In the genomic region with DNA sequence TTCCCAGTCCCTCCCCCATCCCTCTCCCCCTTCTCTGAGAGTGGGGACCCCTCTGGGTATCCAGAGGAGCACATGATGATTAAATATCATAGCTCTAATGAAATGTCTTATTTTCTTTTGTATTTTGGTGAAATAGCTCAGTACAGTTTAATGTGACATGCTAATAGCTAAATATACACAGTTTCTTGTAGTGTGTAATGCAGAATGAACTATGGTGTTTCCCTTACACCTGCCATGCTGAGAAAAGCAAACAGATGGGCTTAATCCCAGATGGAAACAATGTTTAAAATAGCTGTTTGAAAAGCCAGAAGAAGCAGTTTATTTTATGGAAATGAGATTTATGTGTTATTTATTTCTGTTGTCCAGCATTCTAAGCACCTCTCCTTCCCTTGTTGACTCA, we compare ENCODE assay signal across 22 mouse cellular contexts.
DNase-seq lines count a peak whose midpoint lies in the region; ATAC-seq and TF ChIP-seq lines count a peak whose summit lies in the region.
"Had no signal": no experiment of that assay in that cellular context is flagged by ENCODE, and none has a peak within 500 bp of the region (broad histone marks: within the 10 kb centered on the region; RNA-seq: fewer than 3 reads in every experiment).

No protein-coding gene starts in this region.

- no peak for TF ChIP-seq CTCF in layer of hippocampus, adult 2 months (conservative IDR thresholded peaks at IDR 0.05)

- ATAC-seq in forebrain, embryonic 14.5 days, result peak; percentile 48; the same call in 1 of the 2 replicates
- ATAC-seq in forebrain, embryonic 16.5 days, result peak; percentile 55; the same call in 1 of the 2 replicates
- no peak for ATAC-seq in forebrain, embryonic 13.5 days
- no peak for ATAC-seq in hindbrain, embryonic 11.5 days (ENCODE audit: low FRiP score)
- ATAC-seq: activated CD4-positive, CD25-positive, alpha-beta regulatory T cell, adult 4 months; CD4-positive, CD25-positive, alpha-beta regulatory T cell, adult 4 months; Patski had no signal

- no peaks in the 10 kb centered on the region for H3K9me3 ChIP-seq in forebrain, embryonic 14.5 days (replicated peaks; ENCODE audit: control insufficient read depth, low read length)
- H3K9me3 ChIP-seq in forebrain, embryonic 10.5 days, result no peaks in the 10 kb centered on the region
- H3K9me3 ChIP-seq in forebrain, embryonic 16.5 days (ENCODE audit: control insufficient read depth, low read length), result no peaks in the 10 kb centered on the region
- H3K9me3 ChIP-seq in forebrain, embryonic 13.5 days (replicated peaks), result no peaks in the 10 kb centered on the region
- no peaks in the 10 kb centered on the region for H3K9me3 ChIP-seq in hindbrain, embryonic 11.5 days (ENCODE audit: control insufficient read depth, low read length)
- H3K9me3 ChIP-seq: embryonic facial prominence, embryonic 13.5 days; embryonic facial prominence, embryonic 15.5 days; G1E had no signal

- no peak overlapping the region for H3K9ac ChIP-seq in forebrain, embryonic 14.5 days (ENCODE audit: low read length)
- H3K9ac ChIP-seq in forebrain, embryonic 16.5 days (replicated peaks; ENCODE audit: low read depth, low read length), result no peak overlapping the region
- no peak overlapping the region for H3K9ac ChIP-seq in forebrain, embryonic 13.5 days
- no peak overlapping the region for H3K9ac ChIP-seq in hindbrain, embryonic 11.5 days (ENCODE audit: low read depth, low read length)
- H3K9ac ChIP-seq: embryonic facial prominence, embryonic 13.5 days; embryonic facial prominence, embryonic 15.5 days had no signal

- no peaks in the 10 kb centered on the region for H3K4me1 ChIP-seq in forebrain, embryonic 14.5 days (ENCODE audit: control insufficient read depth, insufficient read depth, low read length)
- no peaks in the 10 kb centered on the region for H3K4me1 ChIP-seq in forebrain, embryonic 10.5 days
- no peaks in the 10 kb centered on the region for H3K4me1 ChIP-seq in forebrain, embryonic 16.5 days (replicated peaks; ENCODE audit: control insufficient read depth, insufficient read depth, low read length)
- no peaks in the 10 kb centered on the region for H3K4me1 ChIP-seq in forebrain, embryonic 13.5 days
- no peaks in the 10 kb centered on the region for H3K4me1 ChIP-seq in hindbrain, embryonic 11.5 days (replicated peaks; ENCODE audit: control insufficient read depth, insufficient read depth, low read length)
- H3K4me1 ChIP-seq: embryonic facial prominence, embryonic 13.5 days; embryonic facial prominence, embryonic 15.5 days had no signal

- H3K4me2 ChIP-seq in forebrain, embryonic 14.5 days (ENCODE audit: low read length), result no peak overlapping the region
- H3K4me2 ChIP-seq in forebrain, embryonic 16.5 days (ENCODE audit: low read length), result no peak overlapping the region
- no peak overlapping the region for H3K4me2 ChIP-seq in forebrain, embryonic 13.5 days
- H3K4me2 ChIP-seq in hindbrain, embryonic 11.5 days (replicated peaks; ENCODE audit: low read depth, low read length), result no peak overlapping the region
- H3K4me2 ChIP-seq: embryonic facial prominence, embryonic 13.5 days; embryonic facial prominence, embryonic 15.5 days had no signal

- no peaks in the 10 kb centered on the region for H3K36me3 ChIP-seq in forebrain, embryonic 14.5 days (ENCODE audit: control insufficient read depth, insufficient read depth, low read length)
- H3K36me3 ChIP-seq in forebrain, embryonic 10.5 days (replicated peaks), result no peaks in the 10 kb centered on the region
- H3K36me3 ChIP-seq in forebrain, embryonic 16.5 days (ENCODE audit: control insufficient read depth, insufficient read depth), result no peaks in the 10 kb centered on the region
- no peaks in the 10 kb centered on the region for H3K36me3 ChIP-seq in forebrain, embryonic 13.5 days (ENCODE audit: poor library complexity, severe bottlenecking)
- no peaks in the 10 kb centered on the region for H3K36me3 ChIP-seq in hindbrain, embryonic 11.5 days (ENCODE audit: control insufficient read depth, insufficient read depth, low read length)
- H3K36me3 ChIP-seq: embryonic facial prominence, embryonic 13.5 days; embryonic facial prominence, embryonic 15.5 days; G1E had no signal

- DNase-seq in forebrain, embryonic 14.5 days (ENCODE audit: low spot score), result peak; percentile 33
- DNase-seq in forebrain, embryonic 10.5 days (ENCODE audit: extremely low spot score, low spot score), result no peak
- DNase-seq in layer of hippocampus, adult 2 months (ENCODE audit: low spot score in 2 of 2), result no peak
- no peak for DNase-seq in layer of hippocampus, postnatal 10 days (ENCODE audit: low spot score in 2 of 2)
- DNase-seq in hindbrain, embryonic 11.5 days (ENCODE audit: low spot score), result no peak
- DNase-seq: adrenal gland, adult 8-10 months; B cell, adult 2 months; cerebellum, adult 11-12 months; cerebellum, adult 2 months; cerebellum, adult 9-10 months; cerebellum, postnatal 10 days; cerebellum, postnatal 25 days had no signal

- H3K27ac ChIP-seq in forebrain, embryonic 14.5 days (ENCODE audit: low read depth, low read length), result no peak overlapping the region
- no peak overlapping the region for H3K27ac ChIP-seq in forebrain, embryonic 10.5 days
- H3K27ac ChIP-seq in forebrain, embryonic 16.5 days (ENCODE audit: low read length), result no peak overlapping the region
- H3K27ac ChIP-seq in forebrain, embryonic 13.5 days, result no peak overlapping the region
- peak overlapping the region; percentile 29; the same call in 1 of the 2 replicates for H3K27ac ChIP-seq in layer of hippocampus, adult 2 months
- H3K27ac ChIP-seq in hindbrain, embryonic 11.5 days (ENCODE audit: low read depth, low read length), result no peak overlapping the region
- H3K27ac ChIP-seq: embryonic facial prominence, embryonic 13.5 days; embryonic facial prominence, embryonic 15.5 days had no signal

- H3K4me3 ChIP-seq in forebrain, embryonic 14.5 days (ENCODE audit: low read depth, low read length), result no peak overlapping the region
- H3K4me3 ChIP-seq in forebrain, embryonic 10.5 days, result no peak overlapping the region
- H3K4me3 ChIP-seq in forebrain, embryonic 16.5 days (replicated peaks; ENCODE audit: low read length), result no peak overlapping the region
- H3K4me3 ChIP-seq in forebrain, embryonic 13.5 days, result no peak overlapping the region
- no peak overlapping the region for H3K4me3 ChIP-seq in layer of hippocampus, adult 2 months
- H3K4me3 ChIP-seq in hindbrain, embryonic 11.5 days (ENCODE audit: low read depth, low read length), result no peak overlapping the region
- H3K4me3 ChIP-seq: embryonic facial prominence, embryonic 13.5 days; embryonic facial prominence, embryonic 15.5 days; erythroblast, embryonic 14.5 days had no signal

- H3K27me3 ChIP-seq in forebrain, embryonic 14.5 days (replicated peaks; ENCODE audit: control insufficient read depth, insufficient read depth, low read length), result no peaks in the 10 kb centered on the region
- no peaks in the 10 kb centered on the region for H3K27me3 ChIP-seq in forebrain, embryonic 10.5 days (ENCODE audit: poor library complexity, severe bottlenecking)
- H3K27me3 ChIP-seq in forebrain, embryonic 16.5 days (replicated peaks; ENCODE audit: control insufficient read depth, insufficient read depth, low read length), result no peaks in the 10 kb centered on the region
- no peaks in the 10 kb centered on the region for H3K27me3 ChIP-seq in forebrain, embryonic 13.5 days
- H3K27me3 ChIP-seq in hindbrain, embryonic 11.5 days (ENCODE audit: control insufficient read depth, insufficient read depth, low read length), result no peaks in the 10 kb centered on the region
- H3K27me3 ChIP-seq: CH12.LX; embryonic facial prominence, embryonic 13.5 days; embryonic facial prominence, embryonic 15.5 days had no signal

Comparison
In these comparisons a context has a peak if more than half of its experiments do, and no peak if none do; other contexts are left out.
1. ATAC-seq: peak in forebrain, embryonic 14.5 days (single experiment) and forebrain, embryonic 16.5 days (single experiment); none in forebrain, embryonic 13.5 days (single experiment) and hindbrain, embryonic 11.5 days (single experiment).